Mouse (Mus musculus) splenic B cell, adult 2 months (primary cell): ENCODE measurements around the gene Il25.

Source experiments
- DNase-seq: peaks from one replicate; pipeline ENCODE4 v3.0.0-alpha.2; 2011; ENCODE audit warnings: low read depth, low spot score
- H3K27me3 ChIP-seq: 2 replicates; pipeline ENCODE4 v1.6.1; 2012; ENCODE audit warnings: mild to moderate bottlenecking, low read length, moderate library complexity, mixed read lengths; ENCODE audit not compliant: control insufficient read depth, poor library complexity, insufficient read depth, severe bottlenecking
- H3K36me3 ChIP-seq: 2 replicates; pipeline ENCODE4 v1.6.1; 2012; ENCODE audit warnings: mild to moderate bottlenecking, low read length, moderate library complexity, mixed read lengths; ENCODE audit not compliant: control insufficient read depth, poor library complexity, insufficient read depth, severe bottlenecking

Gene Il25

GRCm38 (mm10) chr14:54976633-54977032, 44.1 kb downstream of the Il25 start, which contains the start of gene Gm17428:
Gm17428 (plus strand) TSS chr14:54976933.
- no peak for DNase-seq
- no peaks in the 10 kb centered on the region for H3K36me3 ChIP-seq
- H3K27me3 ChIP-seq, result no peaks in the 10 kb centered on the region

- H3K36me3 ChIP-seq, result no peaks in the 10 kb centered on the region
- H3K27me3 ChIP-seq, result no peaks in the 10 kb centered on the region
- DNase-seq, result no peak
Measured at GRCm38 (mm10) chr14:54978664-54979063, 46.2 kb downstream of the Il25 start.

- no peak for DNase-seq
- H3K36me3 ChIP-seq, result no peaks in the 10 kb centered on the region
- H3K27me3 ChIP-seq, result no peaks in the 10 kb centered on the region
Measured at GRCm38 (mm10) chr14:54981934-54982333, 49.4 kb downstream of the Il25 start.
